In genomic region chr11:29825271-29825718, GRCm38 (mm10) we compare ENCODE assay signal across 8 mouse cellular contexts. TPM values are rescaled to one million over a fixed set of nuclear protein-coding genes. Genes with fewer than 3 reads are reported as not detected.
DNase-seq lines count a peak whose midpoint lies in the region; ATAC-seq and TF ChIP-seq lines count a peak whose summit lies in the region.
"Not testable (repeated sequence)": the region's sequence is repeated elsewhere in the genome, so short reads cannot be mapped to it uniquely, and the experiment has no call there.

4931440F15Rik (minus strand) TSS chr11:29825668.

- peaks cover 29% of the 10 kb centered on the region for H3K27me3 ChIP-seq in hindbrain, embryonic 12.5 days
- H3K27me3 ChIP-seq in kidney, postnatal 0 days (ENCODE audit: insufficient read depth, low read length); stomach, embryonic 14.5 days (ENCODE audit: control insufficient read depth, insufficient read depth, low read length): not testable (repeated sequence)
- peaks cover 40% of the 10 kb centered on the region for H3K27me3 ChIP-seq in liver, embryonic 15.5 days
- peaks cover 33% of the 10 kb centered on the region for H3K27me3 ChIP-seq in midbrain, embryonic 12.5 days

- not testable (repeated sequence) for TF ChIP-seq CTCF in kidney, postnatal 0 days (IDR thresholded peaks at IDR 0.05; ENCODE audit: low read depth)

- WGBS in hindbrain, embryonic 12.5 days, result 37% methylated on average over 21 of the region's 21 CpGs
- 35% methylated on average over 21 of the region's 21 CpGs for WGBS in kidney, postnatal 0 days
- 38% methylated on average over 21 of the region's 21 CpGs for WGBS in liver, embryonic 15.5 days (ENCODE audit: insufficient replicate concordance)
- 48% methylated on average over 21 of the region's 21 CpGs for WGBS in midbrain, embryonic 12.5 days
- WGBS in stomach, embryonic 14.5 days, result 27% methylated on average over 21 of the region's 21 CpGs

- DNase-seq in WW6 (ENCODE audit: low read depth, low spot score), result peak; percentile 13
- peak; percentile 76 for DNase-seq in heart, adult 11 months
- DNase-seq in kidney, postnatal 0 days (ENCODE audit: low spot score), result not testable (repeated sequence)

- H3K27ac ChIP-seq in hindbrain, embryonic 12.5 days; kidney, postnatal 0 days; liver, embryonic 15.5 days (replicated peaks); midbrain, embryonic 12.5 days (replicated peaks); stomach, embryonic 14.5 days (ENCODE audit: low read length): not testable (repeated sequence)

- H3K4me2 ChIP-seq in hindbrain, embryonic 12.5 days (replicated peaks), result peak within 1 kb of the TSS; percentile 40
- H3K4me2 ChIP-seq in kidney, postnatal 0 days (ENCODE audit: low read length), result peak within 1 kb of the TSS; percentile 26
- H3K4me2 ChIP-seq in liver, embryonic 15.5 days, result peak within 1 kb of the TSS; percentile 33
- peak within 1 kb of the TSS; percentile 31 for H3K4me2 ChIP-seq in midbrain, embryonic 12.5 days (replicated peaks)
- H3K4me2 ChIP-seq in stomach, embryonic 14.5 days (replicated peaks; ENCODE audit: low read depth, low read length), result peak within 1 kb of the TSS; percentile 50

- peak within 1 kb of the TSS; percentile 21 for H3K4me3 ChIP-seq in hindbrain, embryonic 12.5 days
- H3K4me3 ChIP-seq in kidney, postnatal 0 days (replicated peaks; ENCODE audit: low read depth, low read length); midbrain, embryonic 12.5 days: not testable (repeated sequence)
- H3K4me3 ChIP-seq in liver, embryonic 15.5 days (replicated peaks), result 0 out of 2 replicates have a peak within 1 kb of the TSS, but pooled peaks have one; percentile 4
- H3K4me3 ChIP-seq in stomach, embryonic 14.5 days (ENCODE audit: low read depth, low read length), result peak within 1 kb of the TSS; percentile 17; the same call in 1 of the 2 replicates

- ATAC-seq in erythroid progenitor cell, adult 5-6 weeks (replicated peaks; ENCODE audit: low FRiP score, poor library complexity, severe bottlenecking), result 0 out of 2 replicates have a peak, but pooled peaks have one; percentile 48
- not testable (repeated sequence) for ATAC-seq in hindbrain, embryonic 12.5 days (ENCODE audit: low FRiP score); liver, embryonic 15.5 days (ENCODE audit: insufficient read depth)
- peak; percentile 51; the same call in 1 of the 2 replicates for ATAC-seq in kidney, postnatal 0 days (replicated peaks; ENCODE audit: low FRiP score, low read depth)
- ATAC-seq in midbrain, embryonic 12.5 days (ENCODE audit: low FRiP score, low read depth), result 0 out of 2 replicates have a peak, but pooled peaks have one; percentile 32
- peak; percentile 5; the same call in 1 of the 2 replicates for ATAC-seq in stomach, embryonic 14.5 days (ENCODE audit: insufficient number of reproducible peaks, insufficient read depth, low FRiP score, low read depth)

- H3K36me3 ChIP-seq in hindbrain, embryonic 12.5 days; kidney, postnatal 0 days (ENCODE audit: insufficient read depth, low read length); liver, embryonic 15.5 days (replicated peaks); midbrain, embryonic 12.5 days; stomach, embryonic 14.5 days (ENCODE audit: control insufficient read depth, insufficient read depth, low read length): not testable (repeated sequence)

- H3K4me1 ChIP-seq in hindbrain, embryonic 12.5 days; kidney, postnatal 0 days (replicated peaks; ENCODE audit: insufficient read depth, low read length); liver, embryonic 15.5 days (replicated peaks); midbrain, embryonic 12.5 days; stomach, embryonic 14.5 days (ENCODE audit: control insufficient read depth, insufficient read depth, low read length): not testable (repeated sequence)

- H3K9ac ChIP-seq in hindbrain, embryonic 12.5 days; kidney, postnatal 0 days (ENCODE audit: low read depth, low read length); liver, embryonic 15.5 days; midbrain, embryonic 12.5 days (replicated peaks); stomach, embryonic 14.5 days (replicated peaks; ENCODE audit: low read depth, low read length): not testable (repeated sequence)

- H3K9me3 ChIP-seq in hindbrain, embryonic 12.5 days (replicated peaks); kidney, postnatal 0 days (replicated peaks; ENCODE audit: low read length); liver, embryonic 15.5 days (replicated peaks); midbrain, embryonic 12.5 days; stomach, embryonic 14.5 days (ENCODE audit: control insufficient read depth, low read depth, low read length): not testable (repeated sequence)

RNA-seq across cellular contexts. Expression of gene 4931440F15Rik, which starts in this region (rescaled TPM):
- total RNA-seq in erythroid progenitor cell, adult 5-6 weeks (2015; ENCODE audit: low replicate concordance), result not detected in 2 replicates
- total RNA-seq in erythroid progenitor cell, adult 5-6 weeks (2017; ENCODE audit: low replicate concordance), result not detected in 2 replicates
- polyA plus RNA-seq in hindbrain, embryonic 12.5 days (2016; fragmentation: Nextera tagmentation; extraction: Ambion mirVana), result 0.07 and 0.39 TPM in 2 replicates
- polyA plus RNA-seq in kidney, postnatal 0 days (2015; fragmentation: Nextera tagmentation; extraction: Ambion mirVana), result 0.04 and 0.13 TPM in 2 replicates
- 0.14 and 0.28 TPM in 2 replicates for polyA plus RNA-seq in liver, embryonic 15.5 days (2015; fragmentation: Nextera tagmentation; extraction: Ambion mirVana)
- 0.22 and 0.34 TPM in 2 replicates for polyA plus RNA-seq in midbrain, embryonic 12.5 days (2016; fragmentation: Nextera tagmentation; extraction: Ambion mirVana)
- 0.07 and 0.36 TPM in 2 replicates for polyA plus RNA-seq in stomach, embryonic 14.5 days (2014; fragmentation: Nextera tagmentation; extraction: Ambion mirVana)

Comparison
In these comparisons a context has a peak if more than half of its experiments do, and no peak if none do; other contexts are left out.
1. Peak in ATAC-seq in erythroid progenitor cell, adult 5-6 weeks; RNA of the gene not detected or under 1 TPM.
2. Peak in ATAC-seq and H3K4me2 ChIP-seq in kidney, postnatal 0 days; RNA of the gene not detected or under 1 TPM.
3. Peak in ATAC-seq and H3K4me2 ChIP-seq in midbrain, embryonic 12.5 days; RNA of the gene not detected or under 1 TPM.
4. Peak in ATAC-seq, H3K4me3 ChIP-seq and H3K4me2 ChIP-seq in stomach, embryonic 14.5 days; RNA of the gene not detected or under 1 TPM.